Mouse (Mus musculus) small intestine, adult 2 months (tissue): ENCODE results near the gene Anapc1. TPM values are rescaled to one million over a fixed set of nuclear protein-coding genes. Genes with fewer than 3 reads are reported as not detected.

Experiments
- H3K27ac ChIP-seq: fragments of 200-500 bp; 2 replicates; pipeline ENCODE4 v1.5.1; 2012; ENCODE audit warnings: low read depth, low read length, control low read depth, inconsistent platforms; ENCODE audit not compliant: insufficient read depth
- H3K27me3 ChIP-seq: fragments of 200-500 bp; 2 replicates; pipeline ENCODE4 v1.6.1; 2012; ENCODE audit warnings: mild to moderate bottlenecking, moderate library complexity, low read length, inconsistent platforms; ENCODE audit not compliant: control insufficient read depth, insufficient read depth
- H3K36me3 ChIP-seq: fragments of 200-500 bp; 2 replicates; pipeline ENCODE4 v1.6.1; 2012; ENCODE audit warnings: mild to moderate bottlenecking, low read length, control low read depth, inconsistent platforms; ENCODE audit not compliant: control insufficient read depth, insufficient read depth
- H3K4me1 ChIP-seq: fragments of 200-500 bp; 2 replicates; pipeline ENCODE4 v1.6.1; 2012; ENCODE audit warnings: low read length, inconsistent platforms, mixed read lengths; ENCODE audit not compliant: control insufficient read depth, insufficient read depth, insufficient read length
- H3K4me3 ChIP-seq: fragments of 200-500 bp; 2 replicates; pipeline ENCODE4 v1.5.1; 2012; ENCODE audit warnings: low read depth, mild to moderate bottlenecking, control low read depth, inconsistent platforms, low read length, moderate library complexity
- CTCF ChIP-seq: fragments of 200-500 bp; IDR thresholded peaks from 2 replicates; pipeline ENCODE4 v1.5.1; 2012; ENCODE audit warnings: low read depth, mild to moderate bottlenecking, control low read depth, inconsistent platforms, low read length, moderate library complexity, mixed read lengths; ENCODE audit not compliant: insufficient replicate concordance, insufficient read length; ENCODE audit errors: extremely low read depth
- POLR2A ChIP-seq: fragments of 200-500 bp; IDR thresholded peaks from 2 replicates; pipeline ENCODE4 v1.6.1; 2012; ENCODE audit warnings: low read depth, mild to moderate bottlenecking, control low read depth, inconsistent platforms, low read length, moderate library complexity
- WGBS: fragments of 180-500 bp; shearing (Covaris S2); methylation state at CpG from one replicate; pipeline ENCODE4 v1.1.7; 2018; 5-methylcytosine and 5-hydroxymethylcytosine counted together
- polyA plus RNA-seq: library from polyadenylated mRNA; depleted of rRNA; stranded (reverse); fragments of >200 nt; gene quantifications from 2 replicates; pipeline ENCODE4 v1.2.3, GENCODE M21; 2012

The Anapc1 gene
- polyA plus RNA-seq, 1 experiment, result 19.1 TPM

DNA sequence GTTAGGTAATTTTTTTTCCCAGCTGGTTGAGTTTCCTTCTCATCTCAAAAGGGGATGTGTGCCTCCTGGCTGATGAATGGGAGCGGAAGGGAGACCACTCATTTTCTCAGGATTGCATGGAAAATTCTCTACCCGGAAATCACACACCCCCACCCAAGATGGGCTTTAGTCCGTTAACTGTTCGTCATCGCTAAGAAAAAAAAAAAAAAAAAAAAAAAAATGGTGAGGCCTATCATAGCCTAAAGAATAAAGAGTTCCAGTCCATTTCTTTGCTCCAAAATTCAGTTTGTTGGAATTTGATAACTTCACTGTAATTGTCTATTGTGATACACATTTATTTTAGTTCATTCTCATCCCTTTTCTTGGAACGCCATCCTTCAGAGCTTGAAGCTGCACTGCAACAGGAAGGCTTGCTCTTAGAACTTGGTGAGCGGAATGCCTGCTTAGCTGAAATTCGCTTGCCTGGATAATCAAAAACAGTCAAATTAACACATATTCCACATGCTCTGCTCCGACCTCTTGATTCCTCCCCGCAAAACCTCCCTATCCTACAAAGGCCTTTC lies 448 bp upstream of the Anapc1 start:
- TF ChIP-seq CTCF (no peak), POLR2A (no peak)
- Histone ChIP-seq H3K27ac (peak overlapping the region; percentile 48; the same call in 1 of the 2 replicates), H3K36me3 (peaks cover 9% of the 10 kb centered on the region), H3K4me1 (no peaks in the 10 kb centered on the region), H3K4me3 (peak overlapping the region; percentile 94), H3K27me3 (no peaks in the 10 kb centered on the region)
- 49% methylated on average over 10 of the region's 10 CpGs for WGBS

DNA sequence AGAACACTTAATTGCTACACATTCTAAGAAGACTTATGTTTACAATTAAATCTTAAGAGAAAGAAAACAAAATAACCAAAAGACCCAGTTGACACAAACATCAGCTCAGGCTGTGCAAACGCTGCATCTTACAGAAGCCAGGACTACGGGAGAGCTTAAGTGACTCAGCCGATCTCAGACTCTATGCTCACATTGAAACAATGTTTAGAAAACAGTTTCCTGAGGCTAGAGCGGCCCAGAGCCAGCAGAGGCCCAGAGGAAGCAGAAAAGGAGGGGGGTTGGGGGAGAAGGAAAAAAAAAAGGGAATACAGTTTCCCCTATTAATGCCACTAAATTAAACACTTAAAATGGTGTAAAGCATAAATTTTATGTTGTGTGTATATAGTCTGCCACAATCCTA lies 6.5 kb downstream of the Anapc1 start:
- H3K36me3 ChIP-seq, result peaks cover 46% of the 10 kb centered on the region
- H3K27me3 ChIP-seq, result no peaks in the 10 kb centered on the region
- H3K4me1 ChIP-seq, result no peaks in the 10 kb centered on the region
- 60% methylated on average over 4 of the region's 4 CpGs for WGBS
- H3K4me3 ChIP-seq, result no peak overlapping the region
- TF ChIP-seq CTCF, result no peak
- TF ChIP-seq POLR2A, result no peak
- H3K27ac ChIP-seq, result no peak overlapping the region

DNA sequence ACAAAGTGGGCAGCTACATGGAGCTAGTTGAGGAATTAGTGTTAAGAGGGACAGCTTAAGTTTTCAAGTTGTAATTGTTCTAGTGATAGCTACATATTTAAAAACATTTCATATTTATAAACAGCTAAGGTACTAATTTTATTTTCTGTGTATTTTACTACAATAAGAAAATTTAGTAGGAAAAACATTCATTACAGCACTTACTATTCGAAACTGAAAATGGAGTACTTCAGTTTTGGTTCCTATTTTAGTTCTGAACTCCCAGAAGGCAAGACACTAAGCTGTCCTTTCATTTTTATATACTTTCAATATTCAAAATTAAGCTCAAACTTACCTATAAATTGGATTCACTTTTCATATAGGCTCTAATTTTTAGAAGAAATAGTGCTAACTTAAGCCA lies 66.6 kb downstream of the Anapc1 start:
- no peak overlapping the region for H3K4me3 ChIP-seq
- WGBS, result 82% methylated on average over 1 of the region's 1 CpGs
- no peaks in the 10 kb centered on the region for H3K4me1 ChIP-seq
- TF ChIP-seq POLR2A, result no peak
- TF ChIP-seq CTCF, result no peak
- H3K27me3 ChIP-seq, result no peaks in the 10 kb centered on the region
- H3K27ac ChIP-seq, result no peak overlapping the region
- H3K36me3 ChIP-seq, result peaks cover 74% of the 10 kb centered on the region

DNA sequence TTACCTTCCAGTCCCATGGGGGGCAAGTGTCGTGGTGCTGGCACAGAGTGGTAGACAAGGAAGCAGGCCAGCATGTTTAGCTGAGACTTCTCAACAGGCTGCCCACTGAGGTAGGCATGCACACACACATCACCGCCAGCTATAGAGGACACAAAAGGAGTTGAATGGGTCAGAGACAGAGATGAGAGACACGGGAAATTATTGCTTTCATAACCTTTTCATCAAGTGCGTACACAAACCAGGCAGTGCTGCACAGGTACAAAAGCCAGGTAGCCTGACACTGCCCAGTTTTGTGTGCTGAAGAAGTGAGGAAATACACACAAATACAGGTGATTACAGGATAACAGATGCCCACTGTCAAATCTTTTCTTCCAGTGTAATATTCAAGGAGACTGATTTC lies 71.8 kb downstream of the Anapc1 start:
- no peak overlapping the region for H3K4me3 ChIP-seq
- TF ChIP-seq POLR2A (no peak), CTCF (no peak)
- no peak overlapping the region for H3K27ac ChIP-seq
- H3K36me3 ChIP-seq, result peaks cover 71% of the 10 kb centered on the region
- no peaks in the 10 kb centered on the region for H3K27me3 ChIP-seq
- WGBS, result 92% methylated on average over 4 of the region's 4 CpGs
- H3K4me1 ChIP-seq, result no peaks in the 10 kb centered on the region; the same call in 1 of the 2 replicates

DNA sequence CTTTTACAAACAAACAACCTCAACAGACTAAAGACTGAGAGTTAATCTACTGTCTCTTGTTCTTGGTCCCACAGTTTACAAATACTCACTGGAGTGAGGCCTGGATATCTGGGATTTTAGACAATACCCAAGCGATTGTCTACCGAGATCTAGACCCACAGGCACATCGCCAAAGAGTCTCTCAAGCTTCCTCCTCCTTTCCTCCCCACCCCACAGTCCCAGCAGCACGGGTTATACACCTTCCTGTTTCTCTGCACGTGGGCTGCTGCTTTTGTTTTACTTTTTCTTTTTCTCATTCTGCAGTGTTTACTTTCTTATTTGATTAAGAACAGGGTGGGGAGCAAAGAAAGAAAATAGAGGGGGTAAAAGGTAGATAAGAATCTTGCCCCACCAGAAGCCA lies 73.8 kb downstream of the Anapc1 start:
- TF ChIP-seq POLR2A, result no peak
- no peak for TF ChIP-seq CTCF
- Histone ChIP-seq H3K27ac (no peak overlapping the region), H3K4me1 (no peaks in the 10 kb centered on the region; the same call in 1 of the 2 replicates), H3K27me3 (no peaks in the 10 kb centered on the region), H3K36me3 (peaks cover 53% of the 10 kb centered on the region), H3K4me3 (no peak overlapping the region)
- WGBS, result 30% methylated on average over 5 of the region's 5 CpGs

DNA sequence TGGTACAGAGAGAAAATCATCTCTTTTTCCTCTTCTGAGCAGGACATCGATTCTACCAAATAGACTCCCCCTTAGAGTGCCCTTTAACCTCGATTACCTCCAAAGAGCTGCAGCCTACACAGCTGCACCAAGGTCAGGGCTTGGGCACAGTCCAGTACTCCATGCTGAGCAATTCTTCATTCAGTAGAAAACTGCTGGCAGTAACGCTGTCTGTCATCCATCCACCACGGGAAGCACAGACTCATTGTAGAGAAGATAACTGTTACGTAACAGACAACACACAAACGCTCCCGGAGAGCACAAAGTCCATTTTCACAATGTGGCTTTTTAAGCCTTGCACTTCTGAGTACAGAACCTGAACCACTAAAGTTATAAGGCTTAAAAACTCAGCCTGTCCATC lies 74.9 kb downstream of the Anapc1 start:
- H3K36me3 ChIP-seq, result peaks cover 43% of the 10 kb centered on the region
- no peak for TF ChIP-seq CTCF
- TF ChIP-seq POLR2A, result no peak
- WGBS, result 45% methylated on average over 7 of the region's 7 CpGs
- H3K27me3 ChIP-seq, result no peaks in the 10 kb centered on the region
- H3K27ac ChIP-seq, result no peak overlapping the region
- H3K4me1 ChIP-seq, result no peaks in the 10 kb centered on the region; the same call in 1 of the 2 replicates
- H3K4me3 ChIP-seq, result no peak overlapping the region

DNA sequence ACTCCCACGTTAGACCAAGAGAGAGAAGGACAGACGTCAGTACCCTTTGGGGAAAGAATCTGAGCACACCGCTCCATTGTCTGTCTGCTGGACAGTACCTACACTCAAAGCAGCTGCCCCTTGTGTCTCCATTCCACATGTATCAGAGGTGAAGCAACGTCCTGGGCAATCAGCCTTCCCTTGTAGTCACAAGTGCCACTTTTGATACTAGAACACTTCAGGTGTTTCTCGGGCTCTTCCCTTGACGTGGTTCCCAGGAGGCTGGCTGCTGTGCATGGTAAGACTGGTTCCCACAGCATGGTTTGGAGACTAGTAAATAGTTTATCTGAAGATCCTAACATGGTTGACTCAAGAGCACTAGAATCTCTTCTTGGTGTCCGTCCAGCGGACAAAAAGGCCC lies 76.0 kb downstream of the Anapc1 start:
- Histone ChIP-seq H3K27ac (no peak overlapping the region), H3K27me3 (no peaks in the 10 kb centered on the region), H3K36me3 (peaks cover 36% of the 10 kb centered on the region), H3K4me3 (no peak overlapping the region), H3K4me1 (no peaks in the 10 kb centered on the region; the same call in 1 of the 2 replicates)
- TF ChIP-seq POLR2A (no peak), CTCF (no peak)
- 94% methylated on average over 8 of the region's 8 CpGs for WGBS

DNA sequence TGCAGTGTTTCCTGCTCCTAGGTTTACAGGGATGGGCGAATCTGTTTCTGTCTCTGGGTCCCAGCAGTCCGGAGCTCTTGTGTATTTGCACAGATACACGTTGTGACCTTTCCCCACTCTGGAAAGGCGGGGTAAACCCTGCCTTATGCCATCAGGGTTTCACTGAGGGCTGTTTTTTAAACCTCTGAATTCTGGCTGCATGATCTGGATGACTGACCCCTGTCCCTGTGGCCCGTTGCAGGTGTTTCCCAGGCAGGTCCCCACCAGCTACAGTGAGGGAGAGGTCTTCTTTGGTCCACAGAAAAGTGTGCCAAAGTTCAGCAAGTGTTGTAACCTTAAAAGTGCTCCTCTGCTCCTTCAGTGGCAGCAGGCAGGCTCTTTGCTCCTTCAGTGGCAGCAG lies 77.9 kb downstream of the Anapc1 start:
- 53% methylated on average over 5 of the region's 5 CpGs for WGBS
- Histone ChIP-seq H3K27ac (no peak overlapping the region), H3K4me3 (no peak overlapping the region), H3K4me1 (no peaks in the 10 kb centered on the region; the same call in 1 of the 2 replicates), H3K27me3 (no peaks in the 10 kb centered on the region), H3K36me3 (peaks cover 25% of the 10 kb centered on the region)
- TF ChIP-seq POLR2A, result no peak
